Mouse (Mus musculus): ENCODE data around the gene A630095N17Rik.

GRCm38 (mm10) chr1:75219078-75219477 lies 12.8 kb downstream of the A630095N17Rik start:
- TF ChIP-seq CTCF (IDR thresholded peaks at IDR 0.05; ENCODE audit: low read depth, low read length) (no peak), POLR2A (IDR thresholded peaks at IDR 0.05; ENCODE audit: borderline replicate concordance, low read depth, low read length) (peak; percentile 87; the same call in 1 of the 2 replicates)

All from bone marrow macrophage, adult 2 months (primary cell).